Mouse (Mus musculus) spleen, adult 2 months (tissue): ENCODE measurements around the gene Ncor1.

Experiments used
- CTCF ChIP-seq: fragments of 200-500 bp; IDR thresholded peaks from 2 replicates; pipeline ENCODE4 v1.5.1; 2011; ENCODE audit warnings: mild to moderate bottlenecking, inconsistent platforms; ENCODE audit not compliant: insufficient read depth, insufficient read length, insufficient replicate concordance; ENCODE audit errors: extremely low read depth
- POLR2A ChIP-seq: fragments of 200-500 bp; IDR thresholded peaks from 2 replicates; pipeline ENCODE4 v1.6.1; 2011; ENCODE audit warnings: low read depth, low read length, inconsistent platforms

DNA sequence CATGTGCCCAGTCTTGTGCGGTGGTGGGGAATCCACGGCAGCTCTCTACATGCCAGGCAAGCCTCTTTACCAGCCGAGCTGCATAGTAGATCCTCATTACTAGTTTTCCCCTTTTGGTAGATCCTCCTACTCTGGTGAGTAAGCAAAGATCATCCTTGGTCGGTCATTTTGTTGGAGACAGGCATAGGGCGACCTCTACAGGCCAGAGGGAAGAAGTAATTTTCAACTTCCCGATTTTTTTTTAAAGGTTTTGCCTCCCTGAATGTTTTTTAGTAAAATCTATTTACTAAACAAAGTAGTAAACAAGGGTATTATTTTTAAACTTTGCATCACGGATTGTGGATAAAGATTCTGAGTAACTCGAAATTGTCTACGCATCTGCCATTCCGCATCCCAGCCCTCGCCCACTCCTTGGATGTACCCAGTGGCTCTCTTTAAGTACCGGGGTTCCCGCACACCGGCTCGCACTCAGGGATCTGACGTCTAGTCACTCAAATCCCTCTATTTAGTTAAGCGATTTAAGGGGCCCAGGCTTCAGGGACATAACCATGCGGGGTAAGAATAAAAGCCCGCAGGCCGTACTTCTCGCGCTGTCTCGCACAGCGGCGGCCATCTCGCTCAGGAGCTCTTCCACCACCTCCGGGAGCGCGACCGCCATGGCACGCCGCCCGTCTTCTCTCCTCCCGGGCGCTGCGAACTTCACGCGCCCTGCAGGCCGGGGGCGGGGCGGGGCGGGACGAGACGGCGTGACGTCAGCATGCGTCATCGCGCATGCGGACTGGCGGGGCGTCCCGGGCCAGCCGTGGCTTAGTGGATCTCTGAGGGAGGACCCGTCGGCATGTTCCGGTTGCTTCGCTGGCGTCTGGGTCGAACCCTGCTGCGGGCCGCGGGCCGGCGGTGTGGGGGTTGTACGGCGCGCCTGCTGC lies 177.4 kb downstream of the Ncor1 start, which contains the start of the genes Zswim7 and Ttc19:
- TF ChIP-seq POLR2A, result peak; percentile 56
- peak; percentile 30; the same call in 1 of the 2 replicates for TF ChIP-seq CTCF
